Mouse (Mus musculus): ENCODE results near the gene Eva1a. TPM values are rescaled to one million over a fixed set of nuclear protein-coding genes. Genes with fewer than 3 reads are reported as not detected.

Eva1a gene
- 15.7 and 20.1 TPM in 2 replicates for polyA plus RNA-seq (2012; rRNA removed)
- polyA plus RNA-seq (2014; fragmentation: Nextera tagmentation; extraction: Ambion mirVana) = 23.4 and 30.2 TPM in 2 replicates

GRCm38 (mm10) chr6:82040834-82041487 lies at the start of gene Eva1a:
Gene Eva1a (plus strand): TSS chr6:82041043.
- Histone ChIP-seq H3K9me3 (ENCODE audit: control insufficient read depth, low read length) (no peaks in the 10 kb centered on the region), H3K36me3 (ENCODE audit: control insufficient read depth, insufficient read depth, low read length) (no peaks in the 10 kb centered on the region), H3K27ac (replicated peaks; ENCODE audit: low read depth, low read length) (peak within 1 kb of the TSS; percentile 86), H3K4me1 (ENCODE audit: control insufficient read depth, insufficient read depth, low read length) (peaks cover 30% of the 10 kb centered on the region), H3K4me3 (replicated peaks; ENCODE audit: low read length) (peak within 1 kb of the TSS; percentile 76), H3K27me3 (ENCODE audit: control insufficient read depth, insufficient read depth, low read length) (no peaks in the 10 kb centered on the region), H3K9ac (ENCODE audit: low read depth, low read length, severe bottlenecking) (peak within 1 kb of the TSS; percentile 76), H3K4me2 (replicated peaks; ENCODE audit: low read depth, low read length, severe bottlenecking) (peak within 1 kb of the TSS; percentile 78)
- no peak for TF ChIP-seq POLR2A (IDR thresholded peaks at IDR 0.05; ENCODE audit: borderline replicate concordance, extremely low read depth, insufficient read depth, insufficient read length)
- 6% methylated on average over 11 of the region's 11 CpGs for WGBS
- DNase-seq (ENCODE audit: low spot score) = no peak
- peak; percentile 47 for ATAC-seq (ENCODE audit: low FRiP score, low read depth)

- H3K36me3 ChIP-seq (ENCODE audit: control insufficient read depth, insufficient read depth, low read length) = no peaks in the 10 kb centered on the region
- H3K4me2 ChIP-seq (replicated peaks; ENCODE audit: low read depth, low read length, severe bottlenecking) = no peak overlapping the region
- ATAC-seq (ENCODE audit: low FRiP score, low read depth) (no peak), DNase-seq (ENCODE audit: low spot score) (no peak)
- H3K27ac ChIP-seq (replicated peaks; ENCODE audit: low read depth, low read length) = no peak overlapping the region
- no peaks in the 10 kb centered on the region for H3K4me1 ChIP-seq (ENCODE audit: control insufficient read depth, insufficient read depth, low read length)
- H3K9ac ChIP-seq (ENCODE audit: low read depth, low read length, severe bottlenecking) = no peak overlapping the region
- WGBS = 54% methylated on average over 1 of the region's 1 CpGs
- H3K27me3 ChIP-seq (ENCODE audit: control insufficient read depth, insufficient read depth, low read length) = no peaks in the 10 kb centered on the region
- no peaks in the 10 kb centered on the region for H3K9me3 ChIP-seq (ENCODE audit: control insufficient read depth, low read length)
- no peak for TF ChIP-seq POLR2A (IDR thresholded peaks at IDR 0.05; ENCODE audit: borderline replicate concordance, extremely low read depth, insufficient read depth, insufficient read length)
- no peak overlapping the region for H3K4me3 ChIP-seq (replicated peaks; ENCODE audit: low read length)
Observed at GRCm38 (mm10) chr6:82012392-82012791, 28.5 kb upstream of the Eva1a start.

DNA sequence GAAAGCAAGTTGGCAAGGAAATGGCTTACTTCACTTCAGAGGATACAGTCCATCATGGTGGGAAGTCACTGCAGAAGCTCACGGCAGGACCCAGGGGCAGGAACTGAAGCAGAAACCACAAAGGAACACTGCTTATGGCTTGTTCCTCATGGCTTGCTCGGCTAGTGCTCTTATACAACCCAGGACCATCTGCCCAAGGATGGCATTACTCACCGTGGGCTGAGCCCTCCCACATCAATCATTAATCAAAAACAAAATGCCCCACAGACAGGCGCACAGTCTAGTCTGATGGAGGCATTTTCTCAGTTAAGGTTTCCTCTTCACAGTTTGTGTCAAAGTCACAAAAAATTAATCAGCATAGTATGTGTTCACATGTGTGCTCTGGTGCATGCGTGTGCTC lies 19.8 kb upstream of the Eva1a start:
- Histone ChIP-seq H3K27me3 (ENCODE audit: control insufficient read depth, insufficient read depth, low read length) (no peaks in the 10 kb centered on the region), H3K27ac (replicated peaks; ENCODE audit: low read depth, low read length) (no peak overlapping the region), H3K9me3 (ENCODE audit: control insufficient read depth, low read length) (no peaks in the 10 kb centered on the region), H3K4me2 (replicated peaks; ENCODE audit: low read depth, low read length, severe bottlenecking) (no peak overlapping the region), H3K4me3 (replicated peaks; ENCODE audit: low read length) (no peak overlapping the region), H3K36me3 (ENCODE audit: control insufficient read depth, insufficient read depth, low read length) (no peaks in the 10 kb centered on the region), H3K9ac (ENCODE audit: low read depth, low read length, severe bottlenecking) (no peak overlapping the region), H3K4me1 (ENCODE audit: control insufficient read depth, insufficient read depth, low read length) (no peaks in the 10 kb centered on the region)
- no peak for TF ChIP-seq POLR2A (IDR thresholded peaks at IDR 0.05; ENCODE audit: borderline replicate concordance, extremely low read depth, insufficient read depth, insufficient read length)
- DNase-seq (ENCODE audit: low spot score) (no peak), ATAC-seq (ENCODE audit: low FRiP score, low read depth) (no peak)
- 81% methylated on average over 5 of the region's 5 CpGs for WGBS

- ATAC-seq (ENCODE audit: low FRiP score, low read depth) = no peak
- no peak overlapping the region for H3K27ac ChIP-seq (replicated peaks; ENCODE audit: low read depth, low read length)
- no peaks in the 10 kb centered on the region for H3K36me3 ChIP-seq (ENCODE audit: control insufficient read depth, insufficient read depth, low read length)
- WGBS = 78% methylated on average over 5 of the region's 5 CpGs
- no peaks in the 10 kb centered on the region for H3K9me3 ChIP-seq (ENCODE audit: control insufficient read depth, low read length)
- H3K27me3 ChIP-seq (ENCODE audit: control insufficient read depth, insufficient read depth, low read length) = no peaks in the 10 kb centered on the region
- H3K4me3 ChIP-seq (replicated peaks; ENCODE audit: low read length) = no peak overlapping the region
- H3K4me2 ChIP-seq (replicated peaks; ENCODE audit: low read depth, low read length, severe bottlenecking) = no peak overlapping the region
- no peak for DNase-seq (ENCODE audit: low spot score)
- no peaks in the 10 kb centered on the region for H3K4me1 ChIP-seq (ENCODE audit: control insufficient read depth, insufficient read depth, low read length)
- no peak for TF ChIP-seq POLR2A (IDR thresholded peaks at IDR 0.05; ENCODE audit: borderline replicate concordance, extremely low read depth, insufficient read depth, insufficient read length)
- no peak overlapping the region for H3K9ac ChIP-seq (ENCODE audit: low read depth, low read length, severe bottlenecking)
Observed at GRCm38 (mm10) chr6:82021494-82021893, 19.3 kb upstream of the Eva1a start.

DNA sequence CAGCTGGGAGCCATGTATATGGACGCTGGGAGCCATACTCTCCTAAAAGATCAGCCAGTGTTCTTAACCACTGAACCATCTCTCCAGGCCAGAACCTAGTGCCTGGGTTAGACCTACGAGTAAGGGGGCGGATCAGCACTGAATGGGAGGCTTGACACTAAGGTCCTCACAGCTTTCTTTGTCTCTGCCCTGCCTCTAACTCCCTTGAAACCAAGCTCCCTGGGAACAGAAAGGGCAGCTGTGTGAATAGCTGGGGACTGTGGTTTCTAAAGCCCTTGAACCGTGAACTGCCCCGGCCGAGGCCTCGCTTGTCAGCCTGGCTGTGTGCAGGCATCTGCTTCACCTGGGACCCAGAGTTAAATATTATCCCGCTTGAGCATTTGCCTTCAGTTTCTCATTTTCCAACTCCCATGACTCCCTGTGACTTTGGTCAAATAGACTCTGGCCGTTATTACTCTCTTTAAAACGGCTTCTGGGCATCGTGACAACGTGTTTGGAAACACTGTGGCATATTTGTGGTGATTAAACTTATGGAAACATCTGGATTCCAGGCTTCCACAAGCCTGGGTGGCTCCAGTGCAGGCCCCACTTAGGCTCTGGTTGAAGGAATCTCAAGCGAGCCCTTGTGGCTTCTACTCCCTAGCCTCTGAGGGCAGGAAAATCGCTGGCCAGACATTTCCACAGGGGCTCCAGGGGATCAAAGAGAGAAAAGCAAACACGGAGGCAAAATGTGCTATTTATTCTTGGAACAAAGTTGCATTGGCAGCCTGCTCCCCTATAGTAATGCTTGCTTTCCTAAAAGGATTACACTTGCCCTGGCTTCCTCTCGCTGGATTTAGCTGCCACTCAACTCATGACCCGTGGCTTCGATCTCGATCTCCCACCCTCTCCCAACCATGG lies 11.0 kb upstream of the Eva1a start:
- Histone ChIP-seq H3K4me2 (replicated peaks; ENCODE audit: low read depth, low read length, severe bottlenecking) (0 out of 2 replicates have a peak overlapping the region, but pooled peaks have one; percentile 13), H3K9ac (ENCODE audit: low read depth, low read length, severe bottlenecking) (no peak overlapping the region), H3K4me1 (ENCODE audit: control insufficient read depth, insufficient read depth, low read length) (peaks cover 20% of the 10 kb centered on the region), H3K4me3 (replicated peaks; ENCODE audit: low read length) (no peak overlapping the region), H3K27me3 (ENCODE audit: control insufficient read depth, insufficient read depth, low read length) (no peaks in the 10 kb centered on the region), H3K27ac (replicated peaks; ENCODE audit: low read depth, low read length) (peak overlapping the region; percentile 70), H3K36me3 (ENCODE audit: control insufficient read depth, insufficient read depth, low read length) (no peaks in the 10 kb centered on the region), H3K9me3 (ENCODE audit: control insufficient read depth, low read length) (no peaks in the 10 kb centered on the region)
- DNase-seq (ENCODE audit: low spot score) (peak; percentile 85), ATAC-seq (ENCODE audit: low FRiP score, low read depth) (peak; percentile 89)
- TF ChIP-seq POLR2A (IDR thresholded peaks at IDR 0.05; ENCODE audit: borderline replicate concordance, extremely low read depth, insufficient read depth, insufficient read length) = no peak
- WGBS = 25% methylated on average over 19 of the region's 19 CpGs
